Mouse (Mus musculus): ENCODE results near the gene Ftl1. TPM values are rescaled to one million over a fixed set of nuclear protein-coding genes. Genes with fewer than 3 reads are reported as not detected.

The Ftl1 gene
- total and polyA plus RNA-seq, 3 experiments, result 31.2 to 1,027 (median 142) TPM

DNA sequence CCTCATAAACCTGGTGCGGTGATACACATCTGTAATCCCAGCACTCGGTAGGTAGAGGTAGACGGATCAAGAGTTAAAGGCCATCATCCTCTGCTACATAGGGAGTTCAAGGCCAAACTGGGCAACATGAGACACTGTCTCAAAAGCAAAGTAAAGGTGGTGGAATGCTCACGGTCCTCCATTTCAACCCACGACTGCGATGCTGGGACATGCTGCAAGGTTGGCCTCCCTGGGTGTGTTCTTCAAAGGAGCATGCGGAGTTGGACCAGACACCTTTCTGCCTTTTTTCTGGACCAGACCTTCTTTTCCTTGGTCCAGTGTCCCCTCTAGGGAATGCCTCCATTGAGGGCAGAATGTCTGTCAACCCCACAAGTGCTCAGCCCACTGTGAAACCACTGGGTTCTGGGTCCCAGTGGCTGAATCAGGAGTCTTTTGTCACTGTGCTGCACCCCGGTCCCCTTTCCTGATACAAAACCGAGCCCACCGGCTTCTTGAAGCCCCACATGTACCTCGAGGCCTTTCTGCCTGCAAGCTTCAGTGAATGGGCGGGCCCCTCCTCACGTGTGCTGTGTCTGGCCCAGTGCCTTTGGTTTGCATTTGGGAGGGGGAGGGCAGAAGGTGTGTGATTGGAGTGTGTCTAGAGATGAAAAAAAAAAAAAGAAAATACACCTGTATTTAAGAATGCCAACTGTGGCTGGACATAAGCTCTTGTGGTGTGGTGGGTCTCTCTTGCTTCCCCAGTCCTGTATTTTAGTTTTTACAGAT, 3.6 kb downstream of the Ftl1 start:
- in situ Hi-C loops (cut with MboI; ENCODE audit: low pct_ligation_motif_present, low pct_unique_long_range_greater_than_20kb, low sequenced_read_pairs), result no loop called here

DNA sequence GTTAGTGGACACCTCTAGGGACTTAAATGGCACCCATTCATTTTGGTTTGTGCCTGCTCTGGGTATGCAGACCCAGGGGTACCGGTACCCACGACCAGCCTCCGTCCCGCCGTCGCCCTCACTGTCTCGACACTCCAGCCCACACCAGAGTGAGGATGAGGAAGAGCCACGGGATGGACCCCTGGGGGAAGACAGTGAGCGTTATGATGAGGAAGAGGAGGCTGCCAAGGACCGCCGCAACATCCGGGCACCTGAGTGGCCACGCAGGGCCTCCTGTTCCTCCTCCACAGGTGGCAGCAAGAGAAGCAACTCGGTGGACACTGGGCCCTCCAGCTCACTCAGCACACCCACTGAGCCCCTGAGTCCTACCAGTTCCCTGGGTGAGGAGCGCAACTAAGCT, 4.7 kb downstream of the Ftl1 start:
- DNase-seq (ENCODE audit: extremely low read depth), result no peak
- peaks cover 44 to 70% of the 10 kb centered on the region in 2 experiments for H3K36me3 ChIP-seq (replicated peaks in 1 of 2; ENCODE audit: control insufficient read depth in 1 of 2, insufficient read depth in 1 of 2, low read length in 1 of 2)
- dilution Hi-C loops (cut with MboI; ENCODE audit: extremely low pct_ligation_motif_present, extremely low pct_unique_long_range_greater_than_20kb, low sequenced_read_pairs), result no loop called here
- H3K79me2 ChIP-seq (replicated peaks; ENCODE audit: control insufficient read depth, extremely low read depth, insufficient read depth, poor library complexity, severe bottlenecking), result peaks cover 19% of the 10 kb centered on the region
- H3K4me3 ChIP-seq (replicated peaks in 1 of 3; ENCODE audit: low read depth in 2 of 3, low read length in 2 of 3, poor library complexity in 1 of 3), result no peak overlapping the region
- TF ChIP-seq ZMIZ1 (IDR thresholded peaks at IDR 0.05; ENCODE audit: low read depth, low read length) (no peak), MAFK (IDR thresholded peaks at IDR 0.05; ENCODE audit: insufficient replicate concordance, low read length) (no peak), EP300 (IDR thresholded peaks at IDR 0.05; ENCODE audit: low read length) (no peak), HCFC1 (IDR thresholded peaks at IDR 0.05; ENCODE audit: low read depth, low read length) (no peak), ETS1 (conservative IDR thresholded peaks at IDR 0.05; ENCODE audit: low read depth, low read length) (no peak), UBTF (IDR thresholded peaks at IDR 0.05; ENCODE audit: low read depth, low read length) (no peak), POLR2A (IDR thresholded peaks at IDR 0.05; ENCODE audit: low read depth, low read length) (no peak), E2F4 (IDR thresholded peaks at IDR 0.05; ENCODE audit: insufficient replicate concordance, low read depth, low read length) (no peak), ZC3H11A (IDR thresholded peaks at IDR 0.05; ENCODE audit: low read depth, low read length) (no peak), GABPA (IDR thresholded peaks at IDR 0.05; ENCODE audit: insufficient replicate concordance, low read depth, low read length) (no peak), RAD21 (IDR thresholded peaks at IDR 0.05; ENCODE audit: low read depth, low read length) (no peak), JUN (IDR thresholded peaks at IDR 0.05; ENCODE audit: insufficient read depth, low read depth, low read length) (no peak), SMC3 (IDR thresholded peaks at IDR 0.05; ENCODE audit: low read depth, low read length) (no peak), BHLHE40 (IDR thresholded peaks at IDR 0.05; ENCODE audit: low read depth, low read length) (no peak), MXI1 (IDR thresholded peaks at IDR 0.05; ENCODE audit: low read depth, low read length) (no peak), CHD1 (IDR thresholded peaks at IDR 0.05; ENCODE audit: low read depth, low read length) (no peak), ZNF384 (IDR thresholded peaks at IDR 0.05; ENCODE audit: low read depth, low read length) (no peak)
- H3K9ac ChIP-seq (ENCODE audit: insufficient read depth, low read depth), result no peak overlapping the region
- H3K4me1 ChIP-seq (ENCODE audit: control insufficient read depth in 1 of 2, insufficient read depth in 2 of 2), result peaks cover 0 to 23% of the 10 kb centered on the region in 2 experiments; a peak in 2 of 4 replicates
- no peak overlapping the region for H3K4me2 ChIP-seq (ENCODE audit: insufficient read depth, low read depth, poor library complexity, severe bottlenecking)
- no peaks in the 10 kb centered on the region for H3K27me3 ChIP-seq (replicated peaks)
- H3K9me3 ChIP-seq (replicated peaks; ENCODE audit: low read length), result no peaks in the 10 kb centered on the region
- in situ Hi-C loops (cut with MboI; ENCODE audit: low pct_ligation_motif_present, low pct_unique_long_range_greater_than_20kb, low sequenced_read_pairs), result no loop called here
- H3K27ac ChIP-seq (ENCODE audit: insufficient read depth, low read depth), result no peak overlapping the region

More for the DNA sequence above, 3.6 kb downstream of the Ftl1 start:
- Histone ChIP-seq H3K9me3 (replicated peaks; ENCODE audit: low read length) (no peaks in the 10 kb centered on the region), H3K79me2 (replicated peaks; ENCODE audit: control insufficient read depth, extremely low read depth, insufficient read depth, poor library complexity, severe bottlenecking) (peaks cover 19% of the 10 kb centered on the region), H3K4me2 (ENCODE audit: insufficient read depth, low read depth, poor library complexity, severe bottlenecking) (no peak overlapping the region), H3K27me3 (replicated peaks) (no peaks in the 10 kb centered on the region), H3K36me3 (replicated peaks in 1 of 2; ENCODE audit: control insufficient read depth in 1 of 2, insufficient read depth in 1 of 2, low read length in 1 of 2) (peaks cover 43 to 76% of the 10 kb centered on the region in 2 experiments), H3K9ac (ENCODE audit: insufficient read depth, low read depth) (no peak overlapping the region), H3K4me1 (ENCODE audit: control insufficient read depth in 1 of 2, insufficient read depth in 2 of 2) (peaks cover 7 to 34% of the 10 kb centered on the region in 2 experiments), H3K27ac (ENCODE audit: insufficient read depth, low read depth) (no peak overlapping the region), H3K4me3 (replicated peaks in 1 of 3; ENCODE audit: low read depth in 2 of 3, low read length in 2 of 3, poor library complexity in 1 of 3) (no peak overlapping the region)
- TF ChIP-seq USF2 (conservative IDR thresholded peaks at IDR 0.05; ENCODE audit: low read depth, low read length) (no peak), ZNF384 (IDR thresholded peaks at IDR 0.05; ENCODE audit: low read depth, low read length) (peak; percentile 31), MXI1 (IDR thresholded peaks at IDR 0.05; ENCODE audit: low read depth, low read length) (no peak), PAX5 (IDR thresholded peaks at IDR 0.05; ENCODE audit: low read length) (no peak), POLR2A (IDR thresholded peaks at IDR 0.05; ENCODE audit: low read depth, low read length) (no peak)
- dilution Hi-C loops (cut with MboI; ENCODE audit: extremely low pct_ligation_motif_present, extremely low pct_unique_long_range_greater_than_20kb, low sequenced_read_pairs), result no loop called here
- no peak for DNase-seq (ENCODE audit: extremely low read depth)

Measured in CH12.LX (cell line).